Mouse (Mus musculus) gastrocnemius, postnatal 4 days (tissue): ENCODE measurements at regions not wholly inside any gene's neighbourhood (a gene's known extent, or its start where the extent isn't known, plus 50 kb on each side); places are given as distances from the start of the nearest gene placed in this dataset.

Experiments used
- DNase-seq, 2 experiments: peaks; one replicate each; pipeline ENCODE4 v3.0.0; 2021 to 2022; ENCODE audit warnings: low spot score in 2 of 2, mixed read lengths in 2 of 2

- no peak for DNase-seq
Measured at GRCm38 (mm10) chr2:108584799-108585198, 695.7 kb upstream of the Kif18a start.

DNA sequence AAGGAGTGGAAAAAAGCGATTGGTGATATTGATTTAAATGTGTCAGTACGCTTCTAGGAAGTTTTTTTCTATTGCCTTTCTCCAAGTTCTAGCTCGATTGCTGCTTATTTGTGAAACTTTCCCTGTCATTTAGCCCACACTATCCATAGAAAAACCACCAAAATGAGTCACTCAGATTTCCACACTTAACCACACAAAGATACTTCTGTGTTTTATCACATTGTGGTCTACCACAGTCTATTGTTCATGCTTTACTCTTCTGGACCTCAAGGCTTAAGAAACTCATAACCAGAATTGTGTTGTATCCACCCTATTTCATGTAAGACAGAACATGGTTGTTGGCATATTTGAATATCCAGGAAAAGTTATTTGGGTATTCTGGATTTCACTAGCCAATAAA lies 687.0 kb upstream of the Kif18a start:
- no peak for DNase-seq

GRCm38 (mm10) chr2:108600346-108600745 lies 680.2 kb upstream of the Kif18a start:
- DNase-seq: no peak

GRCm38 (mm10) chr2:108619580-108619979 lies 661.0 kb upstream of the Kif18a start:
- DNase-seq: no peak

DNA sequence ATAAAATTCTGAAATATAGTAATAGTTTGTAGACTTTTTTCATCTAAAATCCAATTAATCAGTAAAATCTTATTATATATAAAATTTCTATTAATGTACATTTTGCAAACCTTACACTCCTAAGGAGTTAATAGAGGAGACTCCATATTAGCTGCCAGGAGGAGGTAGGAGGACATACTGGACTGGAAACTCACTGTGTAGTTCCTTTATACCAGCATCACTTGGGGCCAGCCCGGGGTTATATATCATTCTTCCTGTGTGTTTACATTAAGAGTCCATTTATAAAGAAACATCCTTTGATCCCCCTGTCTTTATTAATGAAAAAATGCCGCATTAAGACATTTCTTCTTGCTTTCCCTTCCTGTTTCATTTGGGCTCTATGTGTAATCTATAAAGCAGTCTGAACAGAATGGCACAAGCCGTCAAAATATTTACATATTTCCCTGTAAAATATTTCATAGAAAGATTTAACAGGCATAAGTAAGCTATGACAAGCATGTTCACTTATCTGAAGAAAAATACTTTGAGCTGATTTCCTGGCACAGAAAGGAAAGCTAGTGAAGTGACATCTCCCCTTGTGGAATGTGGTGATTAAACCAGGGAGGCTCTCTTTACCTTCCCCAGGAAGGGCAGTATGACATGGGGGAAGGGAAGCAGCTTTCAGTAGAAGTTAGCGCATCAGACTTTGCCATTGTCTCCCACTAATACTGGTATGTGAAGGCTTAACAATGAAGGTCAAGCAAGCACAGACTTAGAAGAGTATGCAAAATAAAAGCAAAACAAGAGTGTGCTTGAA lies 658.0 kb upstream of the Kif18a start:
- DNase-seq: no peak

GRCm38 (mm10) chr2:108635644-108636043 lies 644.9 kb upstream of the Kif18a start:
- no peak for DNase-seq

GRCm38 (mm10) chr2:108660697-108661388 lies 619.7 kb upstream of the Kif18a start:
- no peak for DNase-seq

DNA sequence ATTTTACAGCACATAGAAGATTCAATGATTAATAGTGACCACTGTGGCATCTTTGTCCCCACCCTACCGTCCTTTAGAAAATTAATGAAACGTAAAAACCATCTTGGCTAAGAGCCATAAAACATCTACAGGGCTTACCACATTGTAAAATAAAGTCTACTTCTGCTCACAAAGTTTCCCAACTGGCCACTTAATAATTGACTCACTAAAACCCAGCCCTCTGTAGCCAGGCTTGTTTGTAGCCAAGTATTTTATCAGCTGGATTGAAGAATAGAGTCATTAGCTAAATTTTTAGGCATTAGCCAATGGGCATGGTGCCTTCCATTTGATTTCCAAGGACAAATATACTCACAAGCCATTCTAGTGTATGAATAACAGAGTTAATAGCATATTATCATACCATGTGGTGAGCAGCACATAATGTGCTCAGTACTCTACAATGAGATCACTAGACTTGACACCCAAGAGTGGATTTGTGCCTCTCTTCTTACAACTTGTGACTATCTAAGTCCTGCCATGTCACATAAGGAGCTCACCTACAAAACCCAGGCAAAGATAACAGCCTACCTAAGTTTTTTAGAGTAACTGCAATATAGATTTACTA lies 602.7 kb upstream of the Kif18a start:
- DNase-seq: no peak

GRCm38 (mm10) chr2:108681574-108681973 lies 599.0 kb upstream of the Kif18a start:
- no peak for DNase-seq

DNA sequence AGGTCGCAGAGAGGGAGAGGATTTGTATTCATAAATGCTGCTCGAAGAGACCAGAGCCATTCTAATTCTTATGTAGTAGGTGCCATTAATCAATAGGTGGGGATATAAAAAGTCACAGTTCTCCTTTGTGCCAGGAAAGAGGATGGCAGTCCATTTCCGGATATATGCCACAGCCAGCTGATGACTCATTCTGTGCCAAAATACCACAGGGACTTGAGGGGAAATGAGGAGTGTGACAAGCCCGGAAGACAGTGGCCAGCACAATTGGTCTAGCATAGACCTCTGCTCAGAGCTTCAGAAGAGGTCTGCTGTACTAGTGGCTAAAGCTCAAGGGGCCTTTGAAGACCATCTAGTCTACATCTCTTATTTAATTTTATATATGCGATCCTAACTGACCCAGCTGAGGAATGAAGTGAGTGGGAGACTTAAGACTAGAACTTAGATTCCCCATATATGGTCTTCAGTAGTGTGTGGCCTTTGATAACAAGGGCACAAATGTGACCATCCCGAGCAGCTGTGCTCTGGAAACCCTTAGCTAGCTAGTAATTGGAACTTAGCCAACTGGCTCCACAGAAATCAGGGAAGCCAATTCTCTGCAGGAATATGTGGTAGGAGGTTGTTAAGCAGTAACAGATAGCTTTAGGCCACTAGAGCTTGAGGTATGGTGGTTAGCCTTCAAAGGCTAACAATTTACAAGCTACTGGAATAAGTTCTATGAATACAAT lies 594.4 kb upstream of the Kif18a start:
- DNase-seq: no peak

DNA sequence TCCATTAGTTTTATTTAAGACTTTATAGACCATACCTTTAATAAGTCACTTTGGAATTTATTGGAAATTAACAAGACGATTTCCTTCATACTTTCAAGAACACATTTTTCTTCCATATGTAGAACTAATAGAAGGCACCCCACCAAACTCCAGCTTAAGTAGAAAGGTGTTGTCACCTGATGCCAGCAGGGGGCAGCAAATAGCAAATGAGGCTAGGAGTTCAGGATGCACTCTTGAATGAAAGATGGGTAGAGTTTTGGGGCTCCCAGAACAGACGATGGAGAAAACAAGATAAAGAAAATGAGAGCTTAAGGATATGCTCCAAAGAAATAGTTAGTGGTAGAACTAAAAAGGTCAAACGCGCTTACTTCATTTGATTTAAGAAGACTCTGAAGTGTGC lies 590.4 kb upstream of the Kif18a start:
- peak; percentile 22 to 26 for DNase-seq

- no peak for DNase-seq
Measured at GRCm38 (mm10) chr2:108691156-108692007, 589.2 kb upstream of the Kif18a start.

- DNase-seq: no peak
Measured at GRCm38 (mm10) chr2:108701308-108701707, 579.2 kb upstream of the Kif18a start.

DNA sequence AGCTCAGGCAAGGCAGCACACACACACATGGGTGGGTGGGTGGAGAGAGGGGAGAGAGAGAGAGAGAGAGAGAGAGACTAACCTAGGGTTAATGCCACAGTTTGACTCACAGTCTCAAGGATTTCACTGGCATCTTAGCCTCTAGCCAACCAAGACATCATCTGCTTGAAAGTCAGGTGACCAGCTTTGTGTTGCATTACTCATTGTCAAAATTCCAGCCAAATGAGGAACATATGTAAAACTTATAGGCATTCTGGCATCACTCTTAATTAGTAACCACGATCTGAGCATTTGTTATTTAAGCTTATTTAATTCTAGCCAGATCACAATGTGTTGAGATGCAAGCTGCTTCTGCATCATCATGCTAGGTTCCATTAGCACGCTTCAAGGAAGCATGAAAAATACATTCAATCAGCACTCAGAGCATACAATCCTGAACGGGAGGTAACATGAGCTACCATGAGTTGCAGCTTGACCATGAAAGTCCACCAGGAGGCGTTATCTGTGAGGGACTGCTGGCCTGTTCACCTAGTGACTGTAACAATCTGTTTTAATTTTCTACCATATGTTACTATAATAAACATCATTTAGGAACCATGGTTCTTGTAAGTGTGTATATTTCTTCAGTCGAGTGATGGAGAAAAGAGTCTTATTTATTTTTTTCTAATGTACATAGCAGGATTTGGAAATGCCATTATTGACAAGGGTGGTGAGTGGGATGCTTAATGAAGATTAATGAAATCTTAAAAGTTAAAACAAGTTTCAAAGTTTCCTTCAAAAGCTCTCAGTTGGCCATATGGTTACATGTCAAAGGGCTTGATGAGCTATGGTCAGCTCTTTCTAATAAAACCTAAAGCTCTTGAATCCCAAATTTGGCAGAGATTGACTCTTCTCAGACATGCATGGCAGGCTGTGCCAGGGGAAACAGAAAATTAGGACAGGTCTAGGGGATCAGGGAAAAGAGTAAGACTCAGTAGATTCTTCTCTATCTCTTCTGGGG lies 572.4 kb upstream of the Kif18a start:
- DNase-seq: no peak

DNA sequence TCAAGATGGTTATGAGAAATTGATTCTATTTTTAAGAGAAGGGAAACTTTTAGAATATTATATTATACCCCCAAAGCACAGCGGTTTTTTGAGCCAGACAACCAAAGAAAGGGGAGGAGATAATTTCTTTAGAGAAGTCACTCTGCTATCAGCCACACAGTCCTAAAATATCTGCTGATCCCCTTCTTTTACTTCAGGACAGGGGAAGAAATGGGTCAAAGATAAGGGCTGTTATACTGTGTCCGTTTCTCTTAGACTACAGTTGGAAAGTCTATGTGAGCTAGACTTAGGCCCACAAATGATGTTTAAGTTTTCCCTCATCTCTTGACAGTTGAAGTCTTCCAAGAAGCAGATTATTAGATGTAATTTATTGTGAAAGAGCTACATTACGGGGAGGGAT lies 538.5 kb upstream of the Kif18a start:
- DNase-seq: no peak

- no peak for DNase-seq
Measured at GRCm38 (mm10) chr2:108743511-108743910, 537.0 kb upstream of the Kif18a start.

- no peak for DNase-seq
Measured at GRCm38 (mm10) chr2:108744797-108745196, 535.7 kb upstream of the Kif18a start.

DNA sequence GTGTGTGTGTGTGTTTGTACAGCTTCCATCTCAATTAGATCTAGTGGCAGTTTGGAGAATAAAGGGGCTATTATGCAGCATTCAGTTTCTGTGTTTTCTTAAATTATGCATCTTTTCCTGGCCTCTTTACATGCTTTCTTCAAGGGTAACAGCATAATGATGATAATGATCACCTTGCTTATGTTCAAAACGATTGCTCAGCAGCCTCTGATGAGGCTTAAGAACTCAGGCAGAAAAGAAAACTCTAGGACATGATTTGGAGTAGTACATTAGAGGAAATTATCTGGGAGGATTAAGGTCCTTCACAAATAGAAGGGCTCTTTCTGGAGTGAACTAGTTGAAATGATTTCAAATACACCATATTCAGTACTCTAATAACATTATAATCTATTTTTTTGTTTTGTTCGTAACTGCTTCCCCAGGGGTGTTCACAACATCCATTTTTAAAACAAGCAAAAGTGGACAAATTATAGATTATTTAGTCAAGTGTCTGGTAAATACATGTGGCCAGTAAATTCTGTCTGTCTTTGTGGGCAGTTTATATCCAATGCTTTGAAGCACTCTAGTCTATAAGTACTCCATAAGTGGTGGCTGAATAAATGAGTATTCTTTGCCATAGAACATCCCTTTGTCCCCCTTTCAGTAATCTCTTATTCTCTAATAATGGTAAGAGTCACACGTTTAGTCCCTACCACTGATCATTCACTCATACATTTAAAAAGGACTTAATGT lies 526.9 kb upstream of the Kif18a start:
- no peak for DNase-seq

DNA sequence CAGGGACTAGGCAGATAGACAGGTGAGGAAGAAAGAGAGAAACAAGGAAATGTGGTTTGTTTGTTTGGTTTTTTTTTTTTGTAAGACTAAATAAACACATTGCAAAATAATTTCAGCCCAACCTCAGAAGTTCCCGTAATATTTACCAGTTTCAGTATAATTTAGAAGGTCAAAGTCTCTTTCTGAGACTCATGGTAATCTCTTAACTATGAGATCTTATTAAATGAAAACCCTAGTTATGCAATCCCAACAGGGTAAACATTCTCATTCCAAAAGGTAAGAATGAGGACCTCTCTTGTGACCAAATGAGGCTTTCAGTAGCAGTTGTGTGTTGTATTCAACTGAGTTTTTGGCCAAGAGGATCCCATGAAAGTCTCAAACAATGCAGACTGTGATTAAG lies 524.7 kb upstream of the Kif18a start:
- no peak for DNase-seq
